Mouse (Mus musculus): ENCODE measurements around the gene Crybb2. TPM values are rescaled to one million over a fixed set of nuclear protein-coding genes. Genes with fewer than 3 reads are reported as not detected.

Gene Crybb2
- polyA plus RNA-seq, 1 experiment from 2014 or later: not detected

GRCm38 (mm10) chr5:113009183-113009820 is 60.6 kb downstream of the Crybb2 start:
- Histone ChIP-seq H3K27ac (ENCODE audit: low read depth, low read length) (no peak overlapping the region), H3K4me3 (ENCODE audit: low read length) (no peak overlapping the region), H3K9me3 (ENCODE audit: control insufficient read depth, low read length) (no peaks in the 10 kb centered on the region), H3K27me3 (replicated peaks; ENCODE audit: control insufficient read depth, insufficient read depth, low read length) (no peaks in the 10 kb centered on the region), H3K9ac (ENCODE audit: low read depth, low read length) (no peak overlapping the region), H3K4me1 (ENCODE audit: control insufficient read depth, insufficient read depth, low read depth, low read length) (peaks cover 8% of the 10 kb centered on the region), H3K4me2 (ENCODE audit: low read length) (no peak overlapping the region), H3K36me3 (ENCODE audit: control insufficient read depth, insufficient read depth, low read length) (no peaks in the 10 kb centered on the region)
- WGBS: 89% methylated on average over 8 of the region's 8 CpGs
- no peak for ATAC-seq

- H3K36me3 ChIP-seq (ENCODE audit: control insufficient read depth, insufficient read depth, low read length): no peaks in the 10 kb centered on the region
- no peak for ATAC-seq
- 91% methylated on average over 2 of the region's 2 CpGs for WGBS
- H3K4me3 ChIP-seq (ENCODE audit: low read length): no peak overlapping the region
- H3K27ac ChIP-seq (ENCODE audit: low read depth, low read length): no peak overlapping the region
- no peak overlapping the region for H3K4me2 ChIP-seq (ENCODE audit: low read length)
- no peak overlapping the region for H3K9ac ChIP-seq (ENCODE audit: low read depth, low read length)
- no peaks in the 10 kb centered on the region for H3K27me3 ChIP-seq (replicated peaks; ENCODE audit: control insufficient read depth, insufficient read depth, low read length)
- H3K4me1 ChIP-seq (ENCODE audit: control insufficient read depth, insufficient read depth, low read depth, low read length): peaks cover 6% of the 10 kb centered on the region; the same call in 1 of the 2 replicates
- no peaks in the 10 kb centered on the region for H3K9me3 ChIP-seq (ENCODE audit: control insufficient read depth, low read length)
Measured at GRCm38 (mm10) chr5:113008496-113008895, 61.4 kb downstream of the Crybb2 start.

Other genes with a start within 250 kb of the Crybb2 start
- gene Myo18b, start 173.8 kb downstream of the Crybb2 start, polyA plus RNA-seq (2015; fragmentation: Nextera tagmentation; extraction: Ambion mirVana): 1.2 TPM in 2 replicates
- 27.2 and 30.8 TPM in 2 replicates for gene Grk3, start 54.3 kb downstream of the Crybb2 start, polyA plus RNA-seq (2015; fragmentation: Nextera tagmentation; extraction: Ambion mirVana)
- 0.86 and 1.8 TPM in 2 replicates for gene Crybb3, start 11.5 kb upstream of the Crybb2 start, polyA plus RNA-seq (2015; fragmentation: Nextera tagmentation; extraction: Ambion mirVana)
- 4.3 and 4.8 TPM in 2 replicates for gene 2900026A02Rik, start 151.1 kb upstream of the Crybb2 start, polyA plus RNA-seq (2015; fragmentation: Nextera tagmentation; extraction: Ambion mirVana)
- gene Tmem211, start 156.8 kb upstream of the Crybb2 start, polyA plus RNA-seq (2015; fragmentation: Nextera tagmentation; extraction: Ambion mirVana): not detected in 2 replicates
- 19.4 and 23.0 TPM in 2 replicates for gene Sgsm1, start 240.7 kb upstream of the Crybb2 start, polyA plus RNA-seq (2015; fragmentation: Nextera tagmentation; extraction: Ambion mirVana)